Mouse (Mus musculus): ENCODE data around the gene Tekt4. TPM values are rescaled to one million over a fixed set of nuclear protein-coding genes. Genes with fewer than 3 reads are reported as not detected.

The Tekt4 gene
- polyA plus RNA-seq, 1 experiment from 2014 or later = 0.25 TPM

GRCm38 (mm10) chr17:25510074-25510830, 55.8 kb downstream of the Tekt4 start:
- Histone ChIP-seq H3K4me1 (ENCODE audit: control insufficient read depth, insufficient read depth, low read length) (no peaks in the 10 kb centered on the region), H3K9me3 (ENCODE audit: control insufficient read depth, low read length) (no peaks in the 10 kb centered on the region), H3K27me3 (ENCODE audit: control insufficient read depth, insufficient read depth, low read length) (no peaks in the 10 kb centered on the region), H3K27ac (ENCODE audit: low read depth, low read length) (no peak overlapping the region), H3K4me2 (ENCODE audit: low read depth) (no peak overlapping the region), H3K36me3 (ENCODE audit: control insufficient read depth, insufficient read depth, low read length) (no peaks in the 10 kb centered on the region), H3K4me3 (ENCODE audit: low read depth, low read length) (no peak overlapping the region), H3K9ac (ENCODE audit: low read length) (no peak overlapping the region)
- WGBS = 75% methylated on average over 10 of the region's 10 CpGs
- DNase-seq (ENCODE audit: low spot score) (no peak), ATAC-seq (ENCODE audit: insufficient read depth, low FRiP score, low TSS enrichment) (no peak)

- H3K4me2 ChIP-seq (ENCODE audit: low read depth) = no peak overlapping the region
- H3K27ac ChIP-seq (ENCODE audit: low read depth, low read length) = no peak overlapping the region
- ATAC-seq (ENCODE audit: insufficient read depth, low FRiP score, low TSS enrichment) (no peak), DNase-seq (ENCODE audit: low spot score) (no peak)
- no peaks in the 10 kb centered on the region for H3K36me3 ChIP-seq (ENCODE audit: control insufficient read depth, insufficient read depth, low read length)
- H3K4me3 ChIP-seq (ENCODE audit: low read depth, low read length) = no peak overlapping the region
- no peaks in the 10 kb centered on the region for H3K4me1 ChIP-seq (ENCODE audit: control insufficient read depth, insufficient read depth, low read length)
- H3K27me3 ChIP-seq (ENCODE audit: control insufficient read depth, insufficient read depth, low read length) = no peaks in the 10 kb centered on the region
- no peak overlapping the region for H3K9ac ChIP-seq (ENCODE audit: low read length)
- 82% methylated on average over 3 of the region's 3 CpGs for WGBS
- H3K9me3 ChIP-seq (ENCODE audit: control insufficient read depth, low read length) = no peaks in the 10 kb centered on the region
Measured at GRCm38 (mm10) chr17:25511876-25512275, 57.5 kb downstream of the Tekt4 start.

- no peak for DNase-seq (ENCODE audit: low spot score)
- H3K9ac ChIP-seq (ENCODE audit: low read length) = no peak overlapping the region
- WGBS = 88% methylated on average over 2 of the region's 2 CpGs
- no peak overlapping the region for H3K4me3 ChIP-seq (ENCODE audit: low read depth, low read length)
- no peaks in the 10 kb centered on the region for H3K36me3 ChIP-seq (ENCODE audit: control insufficient read depth, insufficient read depth, low read length)
- no peaks in the 10 kb centered on the region for H3K27me3 ChIP-seq (ENCODE audit: control insufficient read depth, insufficient read depth, low read length)
- no peaks in the 10 kb centered on the region for H3K9me3 ChIP-seq (ENCODE audit: control insufficient read depth, low read length)
- H3K4me1 ChIP-seq (ENCODE audit: control insufficient read depth, insufficient read depth, low read length) = no peaks in the 10 kb centered on the region
- no peak for ATAC-seq (ENCODE audit: insufficient read depth, low FRiP score, low TSS enrichment)
- no peak overlapping the region for H3K4me2 ChIP-seq (ENCODE audit: low read depth)
- H3K27ac ChIP-seq (ENCODE audit: low read depth, low read length) = no peak overlapping the region
Measured at GRCm38 (mm10) chr17:25514055-25514454, 59.6 kb downstream of the Tekt4 start.

- ATAC-seq (ENCODE audit: insufficient read depth, low FRiP score, low TSS enrichment) (no peak), DNase-seq (ENCODE audit: low spot score) (no peak)
- no peak overlapping the region for H3K9ac ChIP-seq (ENCODE audit: low read length)
- no peak overlapping the region for H3K4me2 ChIP-seq (ENCODE audit: low read depth)
- H3K27me3 ChIP-seq (ENCODE audit: control insufficient read depth, insufficient read depth, low read length) = no peaks in the 10 kb centered on the region
- WGBS = 36% methylated on average over 5 of the region's 5 CpGs
- no peak overlapping the region for H3K4me3 ChIP-seq (ENCODE audit: low read depth, low read length)
- H3K4me1 ChIP-seq (ENCODE audit: control insufficient read depth, insufficient read depth, low read length) = no peaks in the 10 kb centered on the region
- H3K9me3 ChIP-seq (ENCODE audit: control insufficient read depth, low read length) = no peaks in the 10 kb centered on the region
- no peaks in the 10 kb centered on the region for H3K36me3 ChIP-seq (ENCODE audit: control insufficient read depth, insufficient read depth, low read length)
- H3K27ac ChIP-seq (ENCODE audit: low read depth, low read length) = no peak overlapping the region
Measured at GRCm38 (mm10) chr17:25516315-25516714, 61.9 kb downstream of the Tekt4 start.

GRCm38 (mm10) chr17:25518144-25518543, 63.7 kb downstream of the Tekt4 start:
- WGBS = 86% methylated on average over 17 of the region's 17 CpGs
- no peak overlapping the region for H3K4me2 ChIP-seq (ENCODE audit: low read depth)
- no peaks in the 10 kb centered on the region for H3K36me3 ChIP-seq (ENCODE audit: control insufficient read depth, insufficient read depth, low read length)
- no peak for DNase-seq (ENCODE audit: low spot score)
- H3K9ac ChIP-seq (ENCODE audit: low read length) = no peak overlapping the region
- no peaks in the 10 kb centered on the region for H3K4me1 ChIP-seq (ENCODE audit: control insufficient read depth, insufficient read depth, low read length)
- H3K9me3 ChIP-seq (ENCODE audit: control insufficient read depth, low read length) = no peaks in the 10 kb centered on the region
- no peaks in the 10 kb centered on the region for H3K27me3 ChIP-seq (ENCODE audit: control insufficient read depth, insufficient read depth, low read length)
- no peak overlapping the region for H3K4me3 ChIP-seq (ENCODE audit: low read depth, low read length)
- ATAC-seq (ENCODE audit: insufficient read depth, low FRiP score, low TSS enrichment) = no peak
- no peak overlapping the region for H3K27ac ChIP-seq (ENCODE audit: low read depth, low read length)

GRCm38 (mm10) chr17:25519511-25519910, 65.1 kb downstream of the Tekt4 start:
- Histone ChIP-seq H3K27me3 (ENCODE audit: control insufficient read depth, insufficient read depth, low read length) (no peaks in the 10 kb centered on the region), H3K9ac (ENCODE audit: low read length) (no peak overlapping the region), H3K4me2 (ENCODE audit: low read depth) (no peak overlapping the region), H3K27ac (ENCODE audit: low read depth, low read length) (no peak overlapping the region), H3K4me1 (ENCODE audit: control insufficient read depth, insufficient read depth, low read length) (no peaks in the 10 kb centered on the region), H3K9me3 (ENCODE audit: control insufficient read depth, low read length) (no peaks in the 10 kb centered on the region), H3K36me3 (ENCODE audit: control insufficient read depth, insufficient read depth, low read length) (no peaks in the 10 kb centered on the region), H3K4me3 (ENCODE audit: low read depth, low read length) (no peak overlapping the region)
- DNase-seq (ENCODE audit: low spot score) (no peak), ATAC-seq (ENCODE audit: insufficient read depth, low FRiP score, low TSS enrichment) (no peak)
- WGBS = 86% methylated on average over 5 of the region's 5 CpGs

- no peak overlapping the region for H3K4me3 ChIP-seq (ENCODE audit: low read depth, low read length)
- no peaks in the 10 kb centered on the region for H3K27me3 ChIP-seq (ENCODE audit: control insufficient read depth, insufficient read depth, low read length)
- H3K9ac ChIP-seq (ENCODE audit: low read length) = no peak overlapping the region
- H3K4me1 ChIP-seq (ENCODE audit: control insufficient read depth, insufficient read depth, low read length) = no peaks in the 10 kb centered on the region
- no peak for ATAC-seq (ENCODE audit: insufficient read depth, low FRiP score, low TSS enrichment)
- no peaks in the 10 kb centered on the region for H3K36me3 ChIP-seq (ENCODE audit: control insufficient read depth, insufficient read depth, low read length)
- 44% methylated on average over 9 of the region's 9 CpGs for WGBS
- no peak for DNase-seq (ENCODE audit: low spot score)
- no peak overlapping the region for H3K4me2 ChIP-seq (ENCODE audit: low read depth)
- no peaks in the 10 kb centered on the region for H3K9me3 ChIP-seq (ENCODE audit: control insufficient read depth, low read length)
- H3K27ac ChIP-seq (ENCODE audit: low read depth, low read length) = no peak overlapping the region
Measured at GRCm38 (mm10) chr17:25520492-25520891, 66.1 kb downstream of the Tekt4 start.

- ATAC-seq (ENCODE audit: insufficient read depth, low FRiP score, low TSS enrichment) (no peak), DNase-seq (ENCODE audit: low spot score) (no peak)
- no peaks in the 10 kb centered on the region for H3K36me3 ChIP-seq (ENCODE audit: control insufficient read depth, insufficient read depth, low read length)
- H3K4me1 ChIP-seq (ENCODE audit: control insufficient read depth, insufficient read depth, low read length) = no peaks in the 10 kb centered on the region
- no peak overlapping the region for H3K9ac ChIP-seq (ENCODE audit: low read length)
- no peak overlapping the region for H3K27ac ChIP-seq (ENCODE audit: low read depth, low read length)
- H3K4me2 ChIP-seq (ENCODE audit: low read depth) = no peak overlapping the region
- no peak overlapping the region for H3K4me3 ChIP-seq (ENCODE audit: low read depth, low read length)
- no peaks in the 10 kb centered on the region for H3K9me3 ChIP-seq (ENCODE audit: control insufficient read depth, low read length)
- WGBS = 83% methylated on average over 12 of the region's 12 CpGs
- H3K27me3 ChIP-seq (ENCODE audit: control insufficient read depth, insufficient read depth, low read length) = no peaks in the 10 kb centered on the region
Measured at GRCm38 (mm10) chr17:25522080-25522479, 67.7 kb downstream of the Tekt4 start.
